Mouse (Mus musculus): ENCODE measurements around the gene Lurap1l. TPM values are rescaled to one million over a fixed set of nuclear protein-coding genes. Genes with fewer than 3 reads are reported as not detected.

Lurap1l gene
- polyA plus RNA-seq, 1 experiment from 2014 or later = 2.6 TPM

DNA sequence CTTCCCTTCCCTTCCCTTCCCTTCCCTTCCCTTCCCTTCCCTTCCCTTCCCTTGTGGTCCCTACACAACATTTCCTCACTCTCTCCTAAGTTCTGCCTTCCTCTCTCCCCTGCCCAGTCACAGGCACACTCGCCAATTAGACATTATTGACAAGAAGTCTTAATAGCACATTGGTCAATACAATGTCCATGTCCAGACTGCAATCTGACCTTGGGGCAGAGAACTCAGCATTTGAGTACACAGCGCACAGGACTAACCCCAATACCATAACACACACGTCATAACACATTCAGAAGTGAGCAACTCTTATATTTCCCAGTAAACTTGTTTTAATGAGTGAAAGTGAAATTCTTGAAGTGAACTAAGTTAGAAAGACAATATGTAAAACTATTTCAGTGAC is 24.3 kb downstream of the Lurap1l start:
- no peak for ATAC-seq (ENCODE audit: insufficient number of reproducible peaks, insufficient read depth, low FRiP score, low read depth)
- 78% methylated on average over 3 of the region's 3 CpGs for WGBS
- no peak overlapping the region for H3K4me2 ChIP-seq (ENCODE audit: low read length)

DNA sequence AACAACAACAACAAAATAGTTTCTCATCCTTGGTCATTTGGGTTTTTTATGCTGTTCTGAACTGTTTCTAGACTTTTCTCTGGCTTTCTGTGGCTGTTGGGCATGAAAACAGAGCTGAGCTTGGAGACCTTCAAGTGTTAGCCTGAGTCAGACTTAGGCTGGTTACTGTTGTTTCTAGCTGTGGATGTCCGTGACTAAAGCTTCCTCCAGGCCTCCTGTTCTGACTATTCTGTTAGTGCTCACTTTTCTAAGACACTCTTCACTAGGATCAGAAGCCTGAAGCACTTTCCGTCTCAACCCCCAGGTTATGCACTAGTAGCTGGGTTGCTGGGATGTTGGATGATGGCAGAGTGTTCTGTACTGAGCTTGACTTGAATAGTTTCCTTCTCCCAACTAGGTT is 28.7 kb downstream of the Lurap1l start:
- 75% methylated on average over 2 of the region's 2 CpGs for WGBS
- Histone ChIP-seq H3K4me3 (ENCODE audit: control insufficient read depth in 1 of 2, insufficient read depth in 1 of 2, low read depth in 1 of 2, low read length in 2 of 2) (no peak overlapping the region), H3K36me3 (ENCODE audit: control insufficient read depth, insufficient read depth, low read length) (no peaks in the 10 kb centered on the region), H3K27ac (replicated peaks in 1 of 2; ENCODE audit: control insufficient read depth in 1 of 2, insufficient read depth in 1 of 2, low read depth in 2 of 2, low read length in 2 of 2) (no peak overlapping the region), H3K4me2 (ENCODE audit: low read length) (no peak overlapping the region), H3K9ac (ENCODE audit: low read length) (no peak overlapping the region), H3K9me3 (ENCODE audit: control insufficient read depth, low read length) (no peaks in the 10 kb centered on the region), H3K4me1 (ENCODE audit: control insufficient read depth in 2 of 2, insufficient read depth in 2 of 2, low read length in 2 of 2) (no peaks in the 10 kb centered on the region), H3K27me3 (ENCODE audit: control insufficient read depth, insufficient read depth, low read length) (no peaks in the 10 kb centered on the region)
- ATAC-seq (ENCODE audit: insufficient number of reproducible peaks, insufficient read depth, low FRiP score, low read depth) = no peak

More for the DNA sequence above, 24.3 kb downstream of the Lurap1l start:
- Histone ChIP-seq H3K27ac (replicated peaks in 1 of 2; ENCODE audit: control insufficient read depth in 1 of 2, insufficient read depth in 1 of 2, low read depth in 2 of 2, low read length in 2 of 2) (no peak overlapping the region), H3K4me3 (ENCODE audit: control insufficient read depth in 1 of 2, insufficient read depth in 1 of 2, low read depth in 1 of 2, low read length in 2 of 2) (no peak overlapping the region), H3K9me3 (ENCODE audit: control insufficient read depth, low read length) (no peaks in the 10 kb centered on the region), H3K27me3 (ENCODE audit: control insufficient read depth, insufficient read depth, low read length) (no peaks in the 10 kb centered on the region), H3K4me1 (ENCODE audit: control insufficient read depth in 2 of 2, insufficient read depth in 2 of 2, low read length in 2 of 2) (no peaks in the 10 kb centered on the region), H3K36me3 (ENCODE audit: control insufficient read depth, insufficient read depth, low read length) (no peaks in the 10 kb centered on the region), H3K9ac (ENCODE audit: low read length) (no peak overlapping the region)

DNA sequence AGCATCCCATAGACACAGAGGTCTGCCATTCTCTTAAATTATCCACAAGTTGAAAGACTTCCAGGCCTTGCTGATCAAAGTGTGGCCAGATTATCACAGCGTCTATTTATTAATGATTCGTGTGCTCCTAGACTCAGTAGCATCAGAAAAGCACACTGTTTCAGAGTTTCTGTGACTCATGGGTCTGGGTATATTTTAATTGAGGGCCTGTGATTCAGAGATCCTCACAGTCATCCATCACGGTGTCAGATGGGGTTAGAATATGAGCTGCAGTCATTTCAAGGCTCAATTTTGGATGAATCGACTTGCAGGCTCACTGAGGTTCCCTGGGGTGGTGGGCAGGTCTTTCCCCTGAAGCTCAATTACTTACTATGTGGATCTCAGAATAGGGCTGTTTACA is 30.5 kb downstream of the Lurap1l start:
- WGBS = 74% methylated on average over 4 of the region's 4 CpGs
- Histone ChIP-seq H3K9ac (ENCODE audit: low read length) (no peak overlapping the region), H3K27ac (replicated peaks in 1 of 2; ENCODE audit: control insufficient read depth in 1 of 2, insufficient read depth in 1 of 2, low read depth in 2 of 2, low read length in 2 of 2) (no peak overlapping the region)

DNA sequence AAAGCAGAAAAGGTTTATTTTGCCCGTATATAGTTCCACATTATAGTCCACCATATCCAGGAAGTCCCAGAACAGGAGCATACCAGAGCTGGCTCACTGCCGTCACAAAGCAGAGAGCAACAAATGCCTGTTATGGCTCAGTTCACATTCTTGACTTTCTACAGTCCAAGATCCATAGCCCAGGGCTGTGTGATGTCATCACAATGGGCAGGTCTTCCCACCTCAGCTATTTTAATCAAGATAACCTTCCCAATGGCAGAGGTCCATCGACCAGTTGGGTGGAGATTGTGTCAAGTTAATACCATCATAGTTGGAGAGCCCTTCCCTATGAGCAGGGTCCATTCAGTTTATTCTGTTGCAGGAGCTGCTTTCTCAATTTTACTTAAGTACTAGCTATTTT is 31.5 kb downstream of the Lurap1l start:
- no peaks in the 10 kb centered on the region for H3K9me3 ChIP-seq (ENCODE audit: control insufficient read depth, low read length)
- H3K27me3 ChIP-seq (ENCODE audit: control insufficient read depth, insufficient read depth, low read length) = no peaks in the 10 kb centered on the region
- H3K4me3 ChIP-seq (ENCODE audit: control insufficient read depth in 1 of 2, insufficient read depth in 1 of 2, low read depth in 1 of 2, low read length in 2 of 2) = no peak overlapping the region
- ATAC-seq (ENCODE audit: insufficient number of reproducible peaks, insufficient read depth, low FRiP score, low read depth) = no peak
- 65% methylated on average over 3 of the region's 3 CpGs for WGBS
- no peaks in the 10 kb centered on the region for H3K36me3 ChIP-seq (ENCODE audit: control insufficient read depth, insufficient read depth, low read length)
- H3K4me2 ChIP-seq (ENCODE audit: low read length) = no peak overlapping the region
- no peak overlapping the region for H3K9ac ChIP-seq (ENCODE audit: low read length)
- H3K27ac ChIP-seq (replicated peaks in 1 of 2; ENCODE audit: control insufficient read depth in 1 of 2, insufficient read depth in 1 of 2, low read depth in 2 of 2, low read length in 2 of 2) = no peak overlapping the region
- H3K4me1 ChIP-seq (ENCODE audit: control insufficient read depth in 2 of 2, insufficient read depth in 2 of 2, low read length in 2 of 2) = no peaks in the 10 kb centered on the region

More for the DNA sequence above, 30.5 kb downstream of the Lurap1l start:
- H3K36me3 ChIP-seq (ENCODE audit: control insufficient read depth, insufficient read depth, low read length) = no peaks in the 10 kb centered on the region
- ATAC-seq (ENCODE audit: insufficient number of reproducible peaks, insufficient read depth, low FRiP score, low read depth) = no peak
- H3K4me3 ChIP-seq (ENCODE audit: control insufficient read depth in 1 of 2, insufficient read depth in 1 of 2, low read depth in 1 of 2, low read length in 2 of 2) = no peak overlapping the region
- no peaks in the 10 kb centered on the region for H3K27me3 ChIP-seq (ENCODE audit: control insufficient read depth, insufficient read depth, low read length)
- no peaks in the 10 kb centered on the region for H3K4me1 ChIP-seq (ENCODE audit: control insufficient read depth in 2 of 2, insufficient read depth in 2 of 2, low read length in 2 of 2)
- H3K4me2 ChIP-seq (ENCODE audit: low read length) = no peak overlapping the region
- H3K9me3 ChIP-seq (ENCODE audit: control insufficient read depth, low read length) = no peaks in the 10 kb centered on the region

DNA sequence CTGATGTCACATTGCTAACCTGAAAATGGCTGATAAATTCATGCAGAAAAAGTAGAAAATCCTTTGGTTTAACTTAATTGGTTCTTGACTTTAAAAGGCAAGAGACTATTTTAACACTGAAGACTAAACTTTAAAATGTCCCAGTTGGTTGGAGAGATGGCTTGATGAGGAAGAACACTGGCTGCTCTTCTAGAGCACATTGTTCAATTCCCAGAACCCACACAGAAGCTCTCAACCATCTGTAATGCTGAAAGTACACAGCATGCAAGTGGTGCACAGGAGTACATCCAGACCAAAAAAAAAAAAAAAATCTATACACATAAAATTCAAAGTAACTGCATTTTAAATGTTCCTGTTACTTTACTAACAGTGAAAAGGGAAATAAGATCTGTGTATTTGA is 34.2 kb downstream of the Lurap1l start:
- H3K4me2 ChIP-seq (ENCODE audit: low read length) = no peak overlapping the region
- no peak overlapping the region for H3K27ac ChIP-seq (replicated peaks in 1 of 2; ENCODE audit: control insufficient read depth in 1 of 2, insufficient read depth in 1 of 2, low read depth in 2 of 2, low read length in 2 of 2)
- no peak overlapping the region for H3K9ac ChIP-seq (ENCODE audit: low read length)
- H3K4me1 ChIP-seq (ENCODE audit: control insufficient read depth in 2 of 2, insufficient read depth in 2 of 2, low read length in 2 of 2) = no peaks in the 10 kb centered on the region
- no peak for ATAC-seq (ENCODE audit: insufficient number of reproducible peaks, insufficient read depth, low FRiP score, low read depth)
- no peak overlapping the region for H3K4me3 ChIP-seq (ENCODE audit: control insufficient read depth in 1 of 2, insufficient read depth in 1 of 2, low read depth in 1 of 2, low read length in 2 of 2)
- no peaks in the 10 kb centered on the region for H3K36me3 ChIP-seq (ENCODE audit: control insufficient read depth, insufficient read depth, low read length)
- H3K9me3 ChIP-seq (ENCODE audit: control insufficient read depth, low read length) = no peaks in the 10 kb centered on the region
- H3K27me3 ChIP-seq (ENCODE audit: control insufficient read depth, insufficient read depth, low read length) = no peaks in the 10 kb centered on the region

DNA sequence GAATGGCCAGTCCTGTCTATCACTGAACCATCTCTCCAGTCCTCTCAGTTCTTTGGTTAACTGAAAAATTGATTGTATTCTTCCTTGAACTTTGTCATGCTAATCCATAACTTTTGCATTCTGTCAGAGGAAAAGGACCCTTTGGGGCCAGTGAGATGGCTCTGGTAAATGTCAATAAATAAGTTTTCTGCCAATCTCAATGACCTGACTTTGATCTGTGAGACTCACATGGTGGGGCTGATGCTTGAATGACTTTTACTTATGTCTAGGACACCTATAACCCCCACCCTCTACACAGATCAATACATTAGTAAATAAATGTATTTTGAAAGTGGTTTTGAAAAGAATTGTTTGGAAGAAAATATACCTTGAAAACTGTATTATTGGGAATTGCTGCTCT is 38.7 kb downstream of the Lurap1l start:
- no peaks in the 10 kb centered on the region for H3K27me3 ChIP-seq (ENCODE audit: control insufficient read depth, insufficient read depth, low read length)
- no peaks in the 10 kb centered on the region for H3K4me1 ChIP-seq (ENCODE audit: control insufficient read depth in 2 of 2, insufficient read depth in 2 of 2, low read length in 2 of 2)
- no peaks in the 10 kb centered on the region for H3K9me3 ChIP-seq (ENCODE audit: control insufficient read depth, low read length)
- no peak for ATAC-seq (ENCODE audit: insufficient number of reproducible peaks, insufficient read depth, low FRiP score, low read depth)
- no peak overlapping the region for H3K4me3 ChIP-seq (ENCODE audit: control insufficient read depth in 1 of 2, insufficient read depth in 1 of 2, low read depth in 1 of 2, low read length in 2 of 2)
- H3K36me3 ChIP-seq (ENCODE audit: control insufficient read depth, insufficient read depth, low read length) = no peaks in the 10 kb centered on the region
- H3K27ac ChIP-seq (replicated peaks in 1 of 2; ENCODE audit: control insufficient read depth in 1 of 2, insufficient read depth in 1 of 2, low read depth in 2 of 2, low read length in 2 of 2) = no peak overlapping the region
- H3K4me2 ChIP-seq (ENCODE audit: low read length) = no peak overlapping the region
- no peak overlapping the region for H3K9ac ChIP-seq (ENCODE audit: low read length)

DNA sequence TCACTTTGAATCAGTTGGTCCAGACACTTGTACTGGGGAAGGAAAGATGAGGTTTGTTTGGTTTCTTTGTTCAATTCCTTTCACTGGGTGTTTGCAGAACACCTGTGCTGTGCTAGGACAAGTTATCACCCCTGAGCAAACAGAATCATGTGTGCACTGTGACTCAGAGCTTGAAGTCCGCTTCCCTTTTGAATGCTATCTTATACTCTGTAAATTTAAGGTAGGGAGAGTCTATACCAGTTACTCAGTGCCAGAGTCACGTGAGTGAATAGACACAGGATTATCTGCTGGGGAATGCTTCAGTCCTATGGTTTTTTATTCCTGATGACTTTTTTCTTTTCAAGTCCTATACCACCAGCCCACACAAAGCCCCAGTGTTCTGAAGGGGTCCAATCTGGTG is 39.3 kb downstream of the Lurap1l start:
- no peak overlapping the region for H3K27ac ChIP-seq (replicated peaks in 1 of 2; ENCODE audit: control insufficient read depth in 1 of 2, insufficient read depth in 1 of 2, low read depth in 2 of 2, low read length in 2 of 2)
- H3K4me1 ChIP-seq (ENCODE audit: control insufficient read depth in 2 of 2, insufficient read depth in 2 of 2, low read length in 2 of 2) = no peaks in the 10 kb centered on the region
- H3K27me3 ChIP-seq (ENCODE audit: control insufficient read depth, insufficient read depth, low read length) = no peaks in the 10 kb centered on the region
- no peak overlapping the region for H3K4me3 ChIP-seq (ENCODE audit: control insufficient read depth in 1 of 2, insufficient read depth in 1 of 2, low read depth in 1 of 2, low read length in 2 of 2)
- H3K9ac ChIP-seq (ENCODE audit: low read length) = no peak overlapping the region
- ATAC-seq (ENCODE audit: insufficient number of reproducible peaks, insufficient read depth, low FRiP score, low read depth) = no peak
- H3K36me3 ChIP-seq (ENCODE audit: control insufficient read depth, insufficient read depth, low read length) = no peaks in the 10 kb centered on the region
- no peaks in the 10 kb centered on the region for H3K9me3 ChIP-seq (ENCODE audit: control insufficient read depth, low read length)
- WGBS = 71% methylated on average over 2 of the region's 2 CpGs
- H3K4me2 ChIP-seq (ENCODE audit: low read length) = no peak overlapping the region

DNA sequence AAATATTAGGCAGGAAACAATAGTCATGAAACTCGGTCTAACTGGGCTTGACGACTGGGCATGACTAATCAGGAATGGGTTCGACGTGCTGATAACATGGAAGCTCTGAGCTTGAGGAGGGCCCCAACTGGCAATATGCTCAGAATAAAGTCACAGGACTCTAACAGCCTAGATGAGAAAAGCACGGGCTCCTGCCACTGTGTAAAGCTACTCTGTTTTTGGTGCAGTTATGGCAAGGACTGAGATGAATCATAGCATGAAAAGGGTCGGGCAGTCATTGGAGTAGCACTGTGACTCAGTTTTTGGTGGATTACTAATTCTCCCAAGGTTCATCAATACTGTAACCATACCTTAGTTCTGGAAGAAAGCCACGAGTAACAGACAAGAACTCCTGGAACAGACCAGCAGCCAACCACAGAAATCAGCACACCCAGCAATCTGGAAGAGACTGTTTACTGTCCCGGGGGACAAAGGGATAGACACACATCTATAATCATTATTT is 39.9 kb downstream of the Lurap1l start:
- Histone ChIP-seq H3K27me3 (ENCODE audit: control insufficient read depth, insufficient read depth, low read length) (no peaks in the 10 kb centered on the region), H3K9ac (ENCODE audit: low read length) (no peak overlapping the region), H3K27ac (replicated peaks in 1 of 2; ENCODE audit: control insufficient read depth in 1 of 2, insufficient read depth in 1 of 2, low read depth in 2 of 2, low read length in 2 of 2) (no peak overlapping the region), H3K36me3 (ENCODE audit: control insufficient read depth, insufficient read depth, low read length) (no peaks in the 10 kb centered on the region), H3K9me3 (ENCODE audit: control insufficient read depth, low read length) (no peaks in the 10 kb centered on the region), H3K4me2 (ENCODE audit: low read length) (no peak overlapping the region), H3K4me1 (ENCODE audit: control insufficient read depth in 2 of 2, insufficient read depth in 2 of 2, low read length in 2 of 2) (no peaks in the 10 kb centered on the region), H3K4me3 (ENCODE audit: control insufficient read depth in 1 of 2, insufficient read depth in 1 of 2, low read depth in 1 of 2, low read length in 2 of 2) (no peak overlapping the region)
- ATAC-seq (ENCODE audit: insufficient number of reproducible peaks, insufficient read depth, low FRiP score, low read depth) = no peak
- WGBS = 73% methylated on average over 8 of the region's 8 CpGs

All from heart, embryonic 14.5 days (tissue).